Mouse (Mus musculus) right cerebral cortex, postnatal 36 days (tissue): Measurements from ENCODE around the gene Naa40.
A peak's percentile ranks its signal among the peaks of the same experiment; 100 is the strongest.

Experiments used
- DNase-seq, 2 experiments: peaks; one replicate each; pipeline ENCODE4 v3.0.0; 2022; ENCODE audit warnings: low spot score in 2 of 2, mixed read lengths in 1 of 2

Naa40 gene

GRCm38 (mm10) chr19:7265478-7266191, 24.7 kb upstream of the Naa40 start:
- no peak for DNase-seq

GRCm38 (mm10) chr19:7264766-7265331, 23.9 kb upstream of the Naa40 start:
- no peak for DNase-seq

DNA sequence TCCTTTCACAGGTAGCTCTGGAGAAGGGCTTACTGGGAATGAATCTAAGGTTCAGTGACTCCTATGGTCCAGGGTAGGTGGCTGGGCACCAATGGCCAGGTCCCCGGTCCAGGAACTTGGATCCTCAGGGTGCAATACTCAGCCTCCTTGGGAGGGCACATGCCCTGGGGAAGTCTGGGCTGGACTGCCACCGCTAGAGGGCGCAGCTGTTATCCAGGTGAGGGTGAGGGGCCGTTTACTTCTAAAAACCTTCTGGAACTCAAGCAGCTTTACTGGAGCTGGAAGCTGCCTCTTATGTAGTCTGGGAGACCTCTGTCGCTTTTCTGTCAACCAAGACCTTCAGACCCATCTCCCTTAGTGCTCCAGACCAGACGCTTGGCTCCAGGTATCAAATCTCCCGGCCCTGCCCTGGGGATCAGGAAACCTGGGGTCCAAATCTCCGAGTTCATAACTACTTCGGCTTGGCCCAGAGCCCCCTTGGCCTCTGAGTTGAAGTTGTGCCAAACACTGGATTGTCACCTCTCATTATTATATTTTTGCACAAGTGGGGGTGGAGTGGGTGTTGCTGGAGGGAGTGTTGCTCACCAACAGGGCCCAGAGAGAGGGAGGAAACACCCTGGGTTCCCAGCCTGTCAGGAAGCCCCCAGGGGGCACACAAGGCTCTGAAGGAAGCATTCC, 23.2 kb upstream of the Naa40 start:
- no peak for DNase-seq

DNA sequence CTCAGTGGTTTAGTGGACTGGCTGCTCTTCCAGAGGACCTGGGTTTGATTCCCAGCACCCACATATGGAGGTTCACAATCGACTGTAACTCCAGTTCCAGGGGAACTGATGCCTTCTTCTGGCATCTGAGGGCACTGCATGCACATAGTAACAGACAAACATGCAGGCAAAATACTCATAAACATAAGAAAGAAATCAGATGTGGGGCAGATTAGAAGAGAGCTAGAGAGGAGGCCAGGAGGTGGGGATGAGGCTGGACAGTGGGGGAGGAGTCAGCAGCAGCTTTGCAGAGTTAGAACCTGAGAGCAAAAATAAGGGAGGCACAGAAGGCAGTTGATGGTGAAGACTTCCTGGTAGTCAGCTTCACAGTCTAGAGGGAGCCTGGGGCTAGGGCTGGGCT, 21.6 kb upstream of the Naa40 start:
- no peak for DNase-seq

DNA sequence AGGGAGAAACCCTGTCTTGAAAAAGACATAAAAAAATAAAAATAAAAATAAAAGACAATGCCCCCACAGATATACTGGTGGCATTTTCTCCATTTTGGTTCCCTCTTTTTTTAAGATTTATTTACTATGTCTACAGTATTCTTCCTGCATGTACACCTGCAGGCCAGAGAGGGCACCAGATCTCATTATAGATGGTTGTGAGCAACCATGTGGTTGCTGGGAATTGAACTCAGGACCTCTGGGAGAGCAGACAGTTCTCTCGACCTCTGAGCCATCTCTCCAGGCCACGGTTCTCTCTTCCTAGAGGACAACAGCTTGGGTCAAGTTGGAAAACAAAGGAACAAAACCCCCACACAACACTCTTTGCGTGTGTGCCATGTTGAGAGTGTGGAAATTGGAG, 21.0 kb upstream of the Naa40 start:
- no peak for DNase-seq

DNA sequence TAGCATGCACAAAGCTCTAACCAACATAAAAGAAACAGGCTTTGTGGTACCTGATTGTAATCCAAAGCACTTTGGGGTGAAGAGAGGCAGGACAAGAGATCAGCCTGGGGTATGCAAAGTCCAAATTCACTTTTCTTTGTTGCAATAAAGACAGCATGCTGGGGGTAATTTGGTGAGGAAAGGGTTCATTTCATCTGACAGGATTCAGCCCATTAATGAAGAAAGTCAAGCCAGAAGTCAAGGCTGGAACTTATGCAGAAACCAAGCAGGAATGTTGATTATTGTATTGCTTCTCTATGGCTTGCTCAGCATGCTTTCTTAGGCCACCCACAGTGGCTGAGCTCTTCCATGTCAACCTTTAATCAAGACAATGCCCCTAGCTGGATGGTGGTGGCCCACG, 20.5 kb upstream of the Naa40 start:
- DNase-seq, result no peak

- no peak for DNase-seq
These were observed 16.9 kb upstream of the Naa40 start for GRCm38 (mm10) chr19:7257881-7258280.

DNA sequence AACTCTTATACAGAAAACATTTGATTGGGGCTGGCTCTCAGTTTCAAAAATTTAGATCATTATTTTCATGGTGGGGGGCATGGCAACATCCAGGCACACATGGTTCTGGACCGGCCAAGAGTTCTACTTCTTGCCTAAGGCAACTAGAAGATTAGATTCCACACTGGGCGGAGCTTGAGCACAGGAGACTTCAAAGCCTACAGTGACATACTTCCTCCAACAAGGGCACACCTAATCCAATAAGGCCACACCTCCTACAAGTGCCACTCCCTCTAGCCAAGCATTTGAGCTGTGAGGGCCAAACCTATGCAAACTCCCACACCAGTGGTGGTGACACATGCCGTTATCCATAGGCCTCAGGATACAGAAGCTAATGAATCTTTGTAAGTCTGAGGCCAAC, 5.0 kb upstream of the Naa40 start:
- no peak for DNase-seq

GRCm38 (mm10) chr19:7240291-7240690, 692 bp downstream of the Naa40 start:
- DNase-seq, result no peak

DNA sequence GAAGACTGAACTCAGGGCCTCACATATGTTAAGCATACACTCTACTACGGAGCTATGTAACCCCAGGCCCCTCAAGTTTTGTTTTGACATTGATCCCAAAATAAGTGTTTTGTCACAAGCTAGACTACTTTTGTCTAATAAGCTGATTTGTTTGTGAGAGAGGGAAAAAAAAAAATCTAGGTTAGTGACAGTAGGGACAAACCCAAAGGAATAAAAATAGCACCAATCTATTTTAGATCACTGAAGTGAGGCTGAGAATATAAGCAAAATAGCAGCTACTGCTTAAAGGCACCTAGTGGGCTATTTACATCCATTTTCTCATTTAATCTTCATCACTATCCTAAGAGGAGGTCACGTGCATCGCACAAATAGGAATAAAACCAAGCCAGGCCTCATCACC, 1.4 kb downstream of the Naa40 start:
- no peak for DNase-seq

GRCm38 (mm10) chr19:7236742-7237141, 4.2 kb downstream of the Naa40 start:
- DNase-seq, result no peak

DNA sequence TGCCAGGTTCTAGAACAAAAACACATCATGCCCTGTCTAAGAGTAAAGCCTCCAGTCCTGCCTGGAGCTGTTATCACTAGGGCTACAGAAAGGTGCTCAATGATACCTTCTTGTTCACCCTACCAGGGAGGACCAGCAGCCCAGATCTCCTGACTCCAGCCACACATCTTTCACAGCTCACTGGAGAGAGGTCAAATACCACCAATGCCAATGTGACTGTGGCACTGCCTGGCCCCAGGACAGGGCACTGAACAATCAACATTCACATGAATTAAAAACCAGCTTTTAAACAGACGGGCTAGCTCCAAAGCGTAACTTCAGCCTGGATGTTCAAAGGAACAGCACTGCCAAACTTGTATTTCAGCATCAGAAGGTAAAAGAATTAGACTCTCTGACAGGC, 5.0 kb downstream of the Naa40 start:
- no peak for DNase-seq

GRCm38 (mm10) chr19:7235461-7235860, 5.5 kb downstream of the Naa40 start:
- DNase-seq, result no peak

- peak; percentile 62 to 71 for DNase-seq
These were observed 6.3 kb downstream of the Naa40 start for GRCm38 (mm10) chr19:7234537-7235221.

DNA sequence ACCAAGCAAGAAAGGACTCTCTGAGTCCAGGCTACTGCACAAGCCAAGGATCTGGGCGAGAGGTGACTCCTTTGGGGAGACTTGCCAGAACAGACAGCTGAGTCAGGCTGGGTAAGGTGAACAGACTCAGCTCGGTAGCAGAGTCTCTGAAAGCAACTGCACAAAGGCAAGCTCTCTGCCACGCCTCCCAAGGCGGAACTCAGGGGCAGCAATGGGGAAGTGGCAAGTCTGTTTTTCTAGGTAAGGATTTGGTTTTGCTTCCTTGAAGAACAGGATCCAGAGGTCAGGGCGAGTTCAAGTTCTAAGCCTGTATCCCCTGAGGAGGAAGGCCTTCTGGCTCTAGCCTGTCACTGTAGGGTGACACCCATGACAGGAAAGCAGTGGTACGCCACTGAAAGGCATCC, 14.5 kb downstream of the Naa40 start:
- no peak for DNase-seq

- DNase-seq, result no peak
These were observed 15.8 kb downstream of the Naa40 start for GRCm38 (mm10) chr19:7225096-7225690.

GRCm38 (mm10) chr19:7224253-7224652, 16.7 kb downstream of the Naa40 start:
- no peak for DNase-seq

- no peak for DNase-seq
These were observed 17.5 kb downstream of the Naa40 start for GRCm38 (mm10) chr19:7223488-7223887.

DNA sequence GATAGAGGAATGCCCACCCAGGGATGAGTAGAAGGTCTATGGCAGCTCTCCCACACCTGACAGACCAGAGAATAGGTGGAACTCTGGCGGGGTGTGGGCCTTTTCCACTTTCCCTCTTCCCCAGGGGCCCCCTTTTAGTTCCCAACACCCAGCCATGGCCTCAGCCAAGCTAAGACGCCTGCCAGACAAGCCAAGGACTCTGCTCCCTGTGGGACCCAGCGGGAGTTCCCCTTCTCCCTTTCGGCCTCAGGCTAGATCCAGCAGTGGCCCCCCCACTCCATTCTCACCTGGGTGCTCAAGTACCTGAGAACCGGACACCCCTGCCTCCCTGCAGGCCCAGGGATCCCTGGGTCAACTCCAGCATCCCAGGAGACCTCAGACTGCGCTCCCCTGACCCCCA, 18.8 kb downstream of the Naa40 start:
- no peak for DNase-seq

DNA sequence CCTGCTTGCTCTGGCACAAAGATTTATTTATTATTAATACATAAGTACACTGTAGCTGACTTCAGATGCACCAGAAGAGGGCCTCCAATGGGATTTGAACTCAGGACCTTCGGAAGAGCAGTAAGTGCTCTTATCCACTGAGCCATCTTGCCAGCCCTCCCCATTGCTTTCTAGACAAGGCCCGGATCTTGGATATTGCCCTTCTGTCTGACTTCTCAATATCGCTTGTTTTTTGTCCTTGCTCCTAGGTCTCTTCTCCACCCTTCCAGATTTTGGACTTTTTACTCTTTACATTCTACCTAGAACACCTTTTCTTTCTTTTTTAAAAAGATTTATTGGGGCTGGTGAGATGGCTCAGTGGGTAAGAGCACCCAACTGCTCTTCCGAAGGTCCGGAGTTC, 22.2 kb downstream of the Naa40 start:
- no peak for DNase-seq

DNA sequence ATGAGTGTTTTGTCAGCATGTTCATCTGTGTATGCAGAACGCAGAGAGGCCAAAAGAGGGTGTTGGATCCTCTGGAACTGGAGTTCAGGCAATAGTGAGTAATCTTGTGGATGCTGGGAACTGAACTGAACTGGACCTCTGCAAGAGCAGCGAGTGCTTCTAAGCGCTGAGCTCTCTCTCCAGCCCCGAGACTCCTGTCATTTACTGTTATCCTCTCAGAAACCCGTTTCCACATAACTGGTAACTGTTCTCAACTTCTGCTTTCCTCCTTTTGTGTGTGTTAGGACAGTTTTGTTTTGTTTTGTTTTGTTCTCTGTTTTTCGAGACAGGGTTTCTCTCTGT, 23.1 kb downstream of the Naa40 start:
- no peak for DNase-seq

- DNase-seq, result peak; percentile 96 to 98
These were observed 23.6 kb downstream of the Naa40 start, which contains the start of gene Cox8a for GRCm38 (mm10) chr19:7217162-7217925. Gene Cox8a (minus strand): TSS chr19:7217616.
